Mouse (Mus musculus) embryonic facial prominence, embryonic 12.5 days (tissue): ENCODE results near the gene Ampd1. TPM values are rescaled to one million over a fixed set of nuclear protein-coding genes. Genes with fewer than 3 reads are reported as not detected.

Experiments used
- ATAC-seq: fragments of 200-750 bp; cut with Nextera tagmentation; 2 replicates; pipeline ENCODE4 v1.8.0; 2017; ENCODE audit not compliant: insufficient number of reproducible peaks, insufficient read depth, low FRiP score, low TSS enrichment
- H3K27ac ChIP-seq: fragments of 300-500 bp; sonication (generic); 2 replicates; pipeline ENCODE4 v1.5.1; 2016; ENCODE audit warnings: mild to moderate bottlenecking
- H3K27me3 ChIP-seq: fragments of 300-500 bp; sonication (generic); 2 replicates; pipeline ENCODE4 v1.6.1; 2016; ENCODE audit warnings: mild to moderate bottlenecking, moderate library complexity
- H3K36me3 ChIP-seq: fragments of 300-500 bp; sonication (generic); 2 replicates; pipeline ENCODE4 v1.6.1; 2016; ENCODE audit warnings: mild to moderate bottlenecking
- H3K4me1 ChIP-seq: fragments of 300-500 bp; sonication (generic); 2 replicates; pipeline ENCODE4 v1.6.1; 2016
- H3K4me2 ChIP-seq: fragments of 300-500 bp; sonication (generic); replicated peaks from 2 replicates; pipeline ENCODE4 v1.6.1; 2016; ENCODE audit warnings: mild to moderate bottlenecking, moderate library complexity
- H3K4me3 ChIP-seq: fragments of 300-500 bp; sonication (generic); 2 replicates; pipeline ENCODE4 v1.5.1; 2016; ENCODE audit warnings: mild to moderate bottlenecking
- H3K9ac ChIP-seq: fragments of 300-500 bp; sonication (generic); 2 replicates; pipeline ENCODE4 v1.6.1; 2016; ENCODE audit warnings: mild to moderate bottlenecking, moderate library complexity
- H3K9me3 ChIP-seq: fragments of 300-500 bp; sonication (generic); 2 replicates; pipeline ENCODE4 v1.6.1; 2016; ENCODE audit warnings: mild to moderate bottlenecking, moderate library complexity
- WGBS: fragments of 180-500 bp; shearing (Covaris S2); methylation state at CpG from one replicate; pipeline ENCODE4 v1.1.7; 2016; 5-methylcytosine and 5-hydroxymethylcytosine counted together
- polyA plus RNA-seq: library from polyadenylated mRNA; unstranded; fragments of >200 nt; fragmentation: Nextera tagmentation; extraction: Ambion mirVana; gene quantifications from 2 replicates; pipeline ENCODE4 v1.2.1, GENCODE M21; 2016

Ampd1 gene
- 0.36 and 0.65 TPM in 2 replicates for polyA plus RNA-seq

DNA sequence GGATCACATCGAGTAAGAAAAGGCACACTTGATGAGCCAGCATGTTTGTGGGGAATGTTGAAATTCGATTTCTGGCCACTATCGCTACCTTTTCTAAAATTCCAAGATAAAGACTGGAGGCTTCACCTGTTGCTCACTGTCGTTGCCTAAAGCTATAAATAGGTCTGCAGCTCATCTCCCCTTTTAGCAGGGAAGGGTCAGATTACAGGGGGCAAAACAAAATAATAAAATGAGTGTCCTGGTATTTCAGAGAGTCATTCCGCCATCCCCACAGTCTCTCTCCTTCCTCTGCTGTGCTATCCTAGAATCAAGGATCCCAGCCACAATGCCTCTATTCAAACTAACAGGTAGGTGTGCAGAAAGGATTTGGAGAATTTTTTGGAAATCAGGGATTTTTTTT is at the start of gene Ampd1:
Gene Ampd1 (plus strand): TSS at position 244 of the 400 bp plus-strand sequence.
- H3K27ac ChIP-seq: no peak within 1 kb of the TSS

DNA sequence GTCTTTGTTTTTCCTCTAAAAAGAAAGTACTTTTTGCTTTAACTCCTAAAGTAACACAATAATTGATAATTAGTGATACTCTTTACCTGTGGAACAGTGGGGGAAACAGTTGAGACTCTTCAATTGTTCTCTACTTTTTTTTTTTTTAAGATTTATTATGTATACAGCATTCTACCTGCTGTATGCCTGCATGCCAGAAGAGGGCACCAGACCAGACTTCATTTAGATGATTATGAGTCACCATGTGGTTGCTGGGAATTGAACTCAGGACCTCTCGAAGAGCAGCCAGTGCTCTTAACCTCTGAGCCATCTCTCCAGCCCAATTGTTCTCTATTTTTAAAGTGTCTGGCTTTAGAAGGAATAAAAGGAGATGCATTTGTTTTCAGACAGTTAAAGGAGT is 47.6 kb upstream of the Ampd1 start:
- no peaks in the 10 kb centered on the region for H3K9me3 ChIP-seq
- H3K4me2 ChIP-seq: no peak overlapping the region
- peaks cover 37% of the 10 kb centered on the region for H3K36me3 ChIP-seq
- H3K4me3 ChIP-seq: no peak overlapping the region
- ATAC-seq: no peak
- H3K27ac ChIP-seq: no peak overlapping the region
- H3K27me3 ChIP-seq: no peaks in the 10 kb centered on the region
- peaks cover 8% of the 10 kb centered on the region; the same call in 1 of the 2 replicates for H3K4me1 ChIP-seq
- WGBS: 88% methylated on average over 1 of the region's 1 CpGs
- H3K9ac ChIP-seq: no peak overlapping the region

More for the DNA sequence above, at the start of gene Ampd1:
- Histone ChIP-seq H3K4me3 (no peak within 1 kb of the TSS), H3K4me1 (no peaks in the 10 kb centered on the region), H3K9ac (no peak within 1 kb of the TSS), H3K9me3 (no peaks in the 10 kb centered on the region), H3K36me3 (0 out of 2 replicates have a peak, but pooled peaks cover 4% of the 10 kb centered on the region), H3K4me2 (no peak within 1 kb of the TSS), H3K27me3 (no peaks in the 10 kb centered on the region)
- 63% methylated on average over 5 of the region's 5 CpGs for WGBS
- no peak for ATAC-seq

DNA sequence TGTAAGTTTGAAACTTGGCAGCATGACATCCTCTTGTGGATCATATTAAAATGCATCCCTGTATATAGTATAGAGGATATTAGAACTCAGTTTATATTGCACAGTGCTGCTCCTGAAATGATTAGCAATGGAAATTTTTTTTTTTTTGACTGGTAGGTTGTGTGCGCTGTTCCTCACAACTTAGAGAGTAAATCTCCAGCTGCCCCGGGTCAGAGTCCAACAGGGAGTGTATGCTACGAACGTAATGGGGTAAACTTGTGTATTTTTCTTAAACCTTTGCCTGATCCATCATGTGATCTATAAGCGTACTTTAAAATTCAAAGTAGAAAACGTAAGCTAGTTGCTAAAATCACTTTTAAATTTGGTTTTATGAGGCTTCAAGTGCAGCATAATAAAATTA is 33.5 kb upstream of the Ampd1 start:
- 92% methylated on average over 6 of the region's 6 CpGs for WGBS
- Histone ChIP-seq H3K36me3 (peaks cover 43% of the 10 kb centered on the region), H3K27ac (no peak overlapping the region), H3K4me2 (no peak overlapping the region), H3K9me3 (no peaks in the 10 kb centered on the region), H3K27me3 (no peaks in the 10 kb centered on the region), H3K4me1 (no peaks in the 10 kb centered on the region), H3K4me3 (no peak overlapping the region), H3K9ac (no peak overlapping the region)
- no peak for ATAC-seq

DNA sequence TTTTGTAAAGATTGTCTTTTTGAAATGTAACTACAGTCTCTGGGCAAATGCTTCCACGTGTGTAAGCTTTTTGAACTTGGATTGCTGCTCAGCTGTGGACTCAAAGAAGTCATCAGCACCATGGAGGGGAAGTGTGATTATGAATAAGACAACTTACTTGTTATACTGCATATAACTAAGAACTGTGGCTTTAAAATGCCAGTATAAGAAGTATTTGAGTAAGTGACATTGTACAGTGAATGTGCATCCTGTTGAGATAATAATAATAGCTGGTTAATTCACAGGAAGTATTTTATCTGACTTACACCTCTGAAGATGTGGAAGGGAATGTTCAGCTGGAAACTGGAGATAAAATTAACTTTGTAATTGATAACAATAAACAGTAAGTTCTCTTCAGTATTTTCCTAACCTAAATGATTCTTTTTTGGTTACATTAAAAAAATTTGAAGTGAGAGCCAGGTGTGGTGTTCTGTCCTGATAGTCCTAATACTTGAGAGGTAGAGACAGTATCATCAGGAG is 32.9 kb upstream of the Ampd1 start:
- no peaks in the 10 kb centered on the region for H3K9me3 ChIP-seq
- ATAC-seq: no peak
- H3K27ac ChIP-seq: no peak overlapping the region
- H3K4me2 ChIP-seq: no peak overlapping the region
- no peaks in the 10 kb centered on the region for H3K27me3 ChIP-seq
- WGBS: 86% methylated on average over 1 of the region's 1 CpGs
- no peak overlapping the region for H3K9ac ChIP-seq
- H3K36me3 ChIP-seq: peaks cover 47% of the 10 kb centered on the region
- no peak overlapping the region for H3K4me3 ChIP-seq
- no peaks in the 10 kb centered on the region for H3K4me1 ChIP-seq

DNA sequence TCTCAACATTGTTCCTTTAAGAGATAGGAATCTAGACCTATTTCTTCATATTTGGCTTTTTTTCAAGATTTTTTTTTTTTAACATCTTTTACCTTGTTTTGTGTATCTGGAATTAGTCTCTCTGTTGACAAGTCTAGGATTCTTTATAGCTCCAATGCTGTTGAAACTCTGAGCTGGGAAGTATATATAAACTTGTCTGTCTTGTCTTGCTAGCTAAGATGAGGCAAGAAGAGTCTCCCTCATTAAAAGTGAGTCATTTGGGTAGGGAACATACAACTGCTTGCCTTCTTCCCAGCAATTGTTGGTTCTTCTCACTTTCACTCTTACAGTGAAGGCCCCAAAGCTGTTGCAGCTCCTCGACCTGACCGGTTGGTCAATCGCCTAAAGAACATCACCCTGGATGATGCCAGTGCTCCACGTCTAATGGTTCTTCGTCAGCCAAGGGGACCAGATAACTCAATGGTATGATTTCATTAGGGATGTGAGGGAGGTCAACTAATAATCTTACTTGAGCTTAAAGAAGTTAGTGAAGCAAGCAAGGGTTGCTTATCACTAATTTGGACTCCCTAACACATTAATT is 17.7 kb upstream of the Ampd1 start:
- Histone ChIP-seq H3K27me3 (no peaks in the 10 kb centered on the region), H3K36me3 (peaks cover 58% of the 10 kb centered on the region), H3K4me1 (0 out of 2 replicates have a peak, but pooled peaks cover 3% of the 10 kb centered on the region), H3K27ac (no peak overlapping the region), H3K9ac (no peak overlapping the region), H3K4me3 (no peak overlapping the region), H3K9me3 (no peaks in the 10 kb centered on the region), H3K4me2 (no peak overlapping the region)
- no peak for ATAC-seq
- 92% methylated on average over 5 of the region's 5 CpGs for WGBS

DNA sequence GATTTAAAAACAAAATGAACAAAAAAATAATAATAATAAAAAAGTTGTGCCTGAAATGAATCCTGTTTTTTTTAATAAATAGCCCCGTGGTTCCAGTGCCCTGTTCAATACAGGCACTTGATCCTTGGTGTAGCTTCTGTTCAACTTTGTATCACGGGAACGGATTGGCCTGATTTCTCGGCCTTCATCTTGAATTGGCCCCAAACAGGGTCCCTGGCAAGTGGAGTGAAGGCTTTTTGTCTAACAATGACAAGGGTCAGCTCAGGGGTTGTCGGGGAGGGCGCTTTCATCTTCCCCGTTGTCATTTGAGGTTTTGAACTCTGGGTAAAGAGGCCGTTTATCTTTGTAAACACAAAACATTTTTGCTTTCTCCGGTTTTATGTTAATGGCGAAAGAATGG is 16.1 kb upstream of the Ampd1 start:
- peak; percentile 29; the same call in 1 of the 2 replicates for ATAC-seq
- peak overlapping the region; percentile 83; the same call in 1 of the 2 replicates for H3K9ac ChIP-seq
- WGBS: 4% methylated on average over 10 of the region's 10 CpGs
- H3K4me2 ChIP-seq: peak overlapping the region; percentile 76
- 0 out of 2 replicates have a peak overlapping the region, but pooled peaks have one; percentile 41 for H3K27ac ChIP-seq
- H3K4me3 ChIP-seq: peak overlapping the region; percentile 71
- 0 out of 2 replicates have a peak, but pooled peaks cover 3% of the 10 kb centered on the region for H3K4me1 ChIP-seq
- H3K27me3 ChIP-seq: no peaks in the 10 kb centered on the region
- no peaks in the 10 kb centered on the region for H3K9me3 ChIP-seq
- peaks cover 60% of the 10 kb centered on the region for H3K36me3 ChIP-seq

DNA sequence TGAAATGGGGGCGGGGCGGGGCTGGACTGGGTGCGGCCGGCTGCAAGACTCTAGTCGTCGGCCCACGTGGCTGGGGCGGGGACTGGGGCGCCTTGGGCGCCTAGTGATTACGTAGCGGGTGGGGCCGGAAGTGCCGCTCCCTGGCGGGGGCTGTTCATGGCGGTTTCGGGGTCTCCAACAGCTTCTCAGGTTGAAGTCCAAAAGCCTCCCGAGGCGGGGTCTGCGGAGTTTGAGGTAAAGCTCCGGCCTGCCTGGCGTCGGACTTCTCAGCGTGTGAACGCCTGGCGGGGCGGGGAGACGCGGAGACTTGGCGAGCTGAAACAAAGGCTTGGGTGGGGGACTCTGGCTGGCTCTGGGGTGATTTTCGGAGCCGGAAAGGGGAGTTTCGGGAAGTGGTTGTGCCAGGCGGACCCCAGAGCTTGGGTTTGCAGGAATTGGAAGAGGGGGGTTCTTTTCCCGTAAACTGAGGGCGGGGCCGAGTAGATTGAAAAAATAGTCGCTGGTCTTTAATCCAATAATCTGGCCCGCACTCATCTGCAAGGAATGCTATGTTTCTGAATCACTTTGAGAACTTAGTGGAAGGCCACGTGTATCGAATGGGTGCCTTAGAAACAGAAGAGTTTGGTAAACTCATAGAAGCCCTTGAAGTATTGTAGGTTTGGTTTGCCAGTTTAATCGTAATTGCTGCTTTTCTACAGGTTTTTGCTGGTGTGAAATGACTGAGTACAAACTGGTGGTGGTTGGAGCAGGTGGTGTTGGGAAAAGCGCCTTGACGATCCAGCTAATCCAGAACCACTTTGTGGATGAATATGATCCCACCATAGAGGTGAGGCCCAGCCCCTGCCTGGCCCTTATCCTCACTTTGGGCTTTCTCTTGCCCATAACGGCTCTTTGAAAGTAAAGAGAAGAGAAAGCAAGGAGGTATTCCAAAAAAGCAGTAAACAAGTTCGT is 15.3 kb upstream of the Ampd1 start, which contains the start of gene Nras:
Gene Nras (plus strand): TSS at position 79 of the 951 bp plus-strand sequence.
- peak; percentile 95 for ATAC-seq
- Histone ChIP-seq H3K27ac (peak within 1 kb of the TSS; percentile 97), H3K4me2 (peak within 1 kb of the TSS; percentile 76), H3K27me3 (no peaks in the 10 kb centered on the region), H3K9ac (peak within 1 kb of the TSS; percentile 83), H3K9me3 (no peaks in the 10 kb centered on the region), H3K36me3 (peaks cover 61% of the 10 kb centered on the region), H3K4me3 (peak within 1 kb of the TSS; percentile 71), H3K4me1 (0 out of 2 replicates have a peak, but pooled peaks cover 3% of the 10 kb centered on the region)
- 3% methylated on average over 46 of the region's 46 CpGs for WGBS

DNA sequence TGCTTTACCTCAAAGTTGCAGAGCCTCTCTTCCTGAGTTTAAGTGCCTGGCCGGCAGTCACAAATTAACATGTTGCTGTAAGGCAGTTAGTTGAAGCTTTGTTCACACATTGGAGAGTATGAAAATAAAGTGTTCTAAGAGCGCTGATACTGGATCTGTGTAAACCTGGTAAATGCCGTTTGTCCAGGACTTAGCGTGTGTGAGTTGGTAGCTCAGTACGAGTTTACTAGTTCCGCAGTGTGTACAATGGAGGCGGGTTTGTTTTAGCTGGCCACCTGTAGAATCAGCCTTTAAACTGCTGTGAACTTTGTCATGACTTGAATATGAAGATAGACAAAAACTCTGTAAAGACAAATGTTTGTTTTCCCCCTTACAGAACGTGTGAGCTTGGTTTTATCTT is 6.9 kb upstream of the Ampd1 start:
- Histone ChIP-seq H3K9me3 (no peaks in the 10 kb centered on the region), H3K4me2 (no peak overlapping the region), H3K27ac (no peak overlapping the region), H3K4me3 (no peak overlapping the region), H3K27me3 (no peaks in the 10 kb centered on the region), H3K9ac (no peak overlapping the region), H3K4me1 (no peaks in the 10 kb centered on the region), H3K36me3 (peaks cover 61% of the 10 kb centered on the region)
- 93% methylated on average over 8 of the region's 8 CpGs for WGBS
- ATAC-seq: no peak

DNA sequence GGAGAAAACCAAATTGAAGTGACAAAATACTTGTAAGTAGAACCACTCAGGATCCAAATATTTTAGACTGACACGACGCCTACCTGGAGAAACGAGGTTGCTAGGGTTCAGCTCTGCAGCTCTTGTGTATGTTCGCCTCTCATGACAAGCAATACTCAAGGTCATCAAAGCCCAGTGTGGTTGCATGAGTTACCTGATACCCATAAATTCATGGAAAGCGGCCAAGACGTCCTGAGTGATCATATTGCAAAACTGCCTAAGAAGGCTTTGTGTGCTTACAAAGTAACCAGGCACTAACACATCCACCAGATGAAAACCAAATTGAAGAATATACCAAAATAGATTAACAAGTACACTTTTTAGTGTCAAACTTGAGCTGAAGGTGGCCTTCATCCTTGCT is 4.8 kb upstream of the Ampd1 start:
- Histone ChIP-seq H3K4me1 (no peaks in the 10 kb centered on the region), H3K4me3 (no peak overlapping the region), H3K9me3 (no peaks in the 10 kb centered on the region), H3K27ac (no peak overlapping the region), H3K4me2 (no peak overlapping the region), H3K27me3 (no peaks in the 10 kb centered on the region), H3K36me3 (peaks cover 42% of the 10 kb centered on the region), H3K9ac (no peak overlapping the region)
- WGBS: 89% methylated on average over 6 of the region's 6 CpGs
- no peak for ATAC-seq

DNA sequence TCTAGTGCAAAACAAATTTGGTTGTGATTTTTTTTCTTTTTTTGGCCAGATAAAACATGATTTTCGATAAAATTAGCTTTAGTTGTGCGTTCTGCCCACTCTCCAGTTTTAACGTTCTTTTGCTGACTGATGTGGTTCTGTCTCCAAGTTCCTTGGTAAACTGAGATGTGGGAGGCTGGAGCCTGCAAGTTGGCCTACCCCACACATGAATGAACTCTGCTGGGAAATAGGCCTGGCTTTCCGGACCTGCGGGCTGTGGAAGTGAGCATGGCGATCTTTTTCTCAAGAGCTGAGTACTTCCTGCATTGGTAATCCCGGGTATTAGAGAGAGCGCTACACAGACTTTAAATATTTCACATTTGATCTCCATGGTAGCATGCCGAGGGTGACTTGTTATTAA is 2.1 kb downstream of the Ampd1 start:
- Histone ChIP-seq H3K27me3 (no peaks in the 10 kb centered on the region), H3K4me3 (no peak overlapping the region), H3K9me3 (no peaks in the 10 kb centered on the region), H3K4me1 (no peaks in the 10 kb centered on the region), H3K27ac (no peak overlapping the region), H3K36me3 (no peaks in the 10 kb centered on the region), H3K4me2 (no peak overlapping the region), H3K9ac (no peak overlapping the region)
- WGBS: 83% methylated on average over 9 of the region's 9 CpGs
- no peak for ATAC-seq

DNA sequence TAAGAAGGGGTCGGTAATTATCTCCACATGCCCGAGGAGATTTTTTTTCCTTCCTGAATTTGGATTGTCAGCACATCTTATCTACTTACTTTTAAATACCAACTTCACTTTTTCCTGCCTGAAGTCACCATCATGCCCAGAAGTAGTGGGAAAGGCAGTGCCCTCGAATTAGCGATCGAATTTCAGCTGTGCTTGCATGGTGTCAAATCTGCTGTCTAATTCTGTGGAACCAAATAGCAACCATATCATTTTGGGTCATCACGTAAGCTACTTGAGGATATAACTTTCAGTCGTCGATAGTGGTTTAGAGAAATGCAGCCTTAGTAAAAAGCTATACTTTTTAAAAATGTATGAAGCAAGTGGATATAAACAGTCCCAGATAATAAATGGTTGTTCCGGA is 2.7 kb downstream of the Ampd1 start:
- Histone ChIP-seq H3K27ac (no peak overlapping the region), H3K36me3 (no peaks in the 10 kb centered on the region), H3K9ac (no peak overlapping the region), H3K27me3 (no peaks in the 10 kb centered on the region), H3K9me3 (no peaks in the 10 kb centered on the region), H3K4me2 (no peak overlapping the region), H3K4me3 (no peak overlapping the region), H3K4me1 (no peaks in the 10 kb centered on the region)
- WGBS: 85% methylated on average over 9 of the region's 9 CpGs
- ATAC-seq: no peak
